Mouse (Mus musculus) liver, adult 2 months (tissue): ENCODE data around the gene Cacna2d3.

Source experiments
- CTCF ChIP-seq: fragments of 200-500 bp; IDR thresholded peaks from 2 replicates; pipeline ENCODE4 v1.5.1; 2011; ENCODE audit warnings: low read depth, low read length, control low read depth
- POLR2A ChIP-seq: fragments of 200-500 bp; IDR thresholded peaks from 2 replicates; pipeline ENCODE4 v1.6.1; 2011; ENCODE audit warnings: low read length, control low read depth; ENCODE audit not compliant: insufficient read depth; ENCODE audit errors: extremely low read depth

DNA sequence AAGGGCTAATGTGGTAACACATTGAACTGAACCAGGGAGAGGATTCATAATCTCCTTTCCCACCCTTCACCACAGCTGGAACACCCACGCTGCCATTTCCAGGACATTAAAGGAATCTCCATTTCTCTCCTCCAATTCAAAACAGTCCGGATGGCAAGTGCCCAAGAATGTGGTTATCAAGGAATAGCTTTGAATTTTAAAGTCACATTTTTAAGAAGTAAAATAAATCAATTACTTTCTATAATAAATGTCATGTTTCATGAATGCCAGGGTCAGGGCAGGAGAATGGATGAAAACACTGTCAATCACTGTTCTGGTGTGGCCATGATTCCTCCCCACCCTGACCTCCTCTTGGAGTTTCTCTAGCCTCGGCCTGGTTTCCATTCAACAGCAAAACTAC lies 333.9 kb downstream of the Cacna2d3 start:
- TF ChIP-seq POLR2A, result no peak
- TF ChIP-seq CTCF, result no peak
